Mouse (Mus musculus): ENCODE measurements at regions not wholly inside any gene's neighbourhood (a gene's known extent, or its start where the extent isn't known, plus 50 kb on each side); places are given as distances from the start of the nearest gene placed in this dataset.

DNA sequence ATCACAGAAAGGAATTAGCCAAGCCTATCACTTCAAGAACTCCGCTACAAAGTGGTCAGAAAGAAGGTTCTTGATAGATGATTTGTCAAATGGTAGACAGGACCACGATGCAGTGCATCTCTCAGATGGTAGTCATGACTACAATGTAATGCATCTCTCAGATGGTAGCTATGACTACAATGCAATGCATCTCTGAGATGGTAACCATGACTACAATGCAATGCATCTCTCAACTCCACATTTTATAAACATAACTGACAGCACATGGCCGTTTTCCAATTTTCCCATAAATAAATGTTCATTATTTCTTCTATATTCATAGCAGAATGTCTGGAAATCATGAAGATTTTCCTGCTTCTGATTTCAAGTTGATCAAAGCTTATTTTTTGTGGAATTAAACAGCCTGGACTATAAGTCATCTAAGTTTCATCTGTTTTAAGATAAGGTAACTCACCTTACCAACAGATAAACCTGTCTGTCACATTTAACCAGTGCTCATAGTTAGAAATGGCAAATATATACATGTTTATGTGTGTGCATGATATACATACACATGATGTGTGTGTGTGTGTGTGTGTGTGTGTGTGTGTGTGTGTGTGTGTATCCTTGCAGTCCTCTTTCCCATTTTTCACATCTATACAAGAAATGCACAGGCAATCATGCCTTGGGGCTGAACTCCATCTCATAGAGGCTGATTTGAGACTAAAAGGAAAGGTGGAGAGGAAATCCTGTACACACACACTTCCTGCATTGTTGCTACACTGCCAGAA is 122.4 kb downstream of the Phf3 start:
- Histone ChIP-seq H3K9ac (ENCODE audit: low read length) (no peak overlapping the region), H3K27me3 (ENCODE audit: control insufficient read depth, insufficient read depth, low read length) (no peaks in the 10 kb centered on the region), H3K4me3 (ENCODE audit: low read depth, low read length) (no peak overlapping the region), H3K4me1 (replicated peaks; ENCODE audit: control insufficient read depth, insufficient read depth) (no peaks in the 10 kb centered on the region), H3K27ac (replicated peaks) (no peak overlapping the region), H3K4me2 (replicated peaks; ENCODE audit: low read depth) (no peak overlapping the region), H3K9me3 (ENCODE audit: control insufficient read depth, low read length) (no peaks in the 10 kb centered on the region), H3K36me3 (ENCODE audit: control insufficient read depth, insufficient read depth, low read length) (no peaks in the 10 kb centered on the region)
- 44% methylated on average over 3 of the region's 3 CpGs for WGBS
- TF ChIP-seq CTCF (IDR thresholded peaks at IDR 0.05; ENCODE audit: low read depth) (no peak), EP300 (optimal IDR thresholded peaks at IDR 0.05) (no peak)
- DNase-seq (ENCODE audit: low spot score) (no peak), ATAC-seq (ENCODE audit: low FRiP score, low TSS enrichment) (no peak)

DNA sequence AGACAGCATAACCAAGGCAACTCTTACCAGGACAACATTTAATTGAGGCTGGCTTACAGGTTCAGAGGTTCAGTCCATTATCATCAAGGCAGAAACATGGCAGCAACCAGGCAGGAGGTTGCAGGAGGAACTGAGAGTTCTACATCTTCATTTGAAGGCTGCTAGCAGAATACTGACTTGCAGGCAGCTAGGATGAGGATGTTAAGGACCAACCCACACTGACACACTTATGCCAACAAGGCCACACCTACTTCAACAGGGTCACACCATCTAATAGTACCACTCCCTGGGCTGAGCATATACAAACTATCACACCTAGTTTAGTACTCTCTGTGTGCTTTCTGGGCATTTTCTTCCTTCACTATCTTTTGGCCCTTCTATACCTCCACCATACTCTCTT is 131.8 kb downstream of the Phf3 start:
- ATAC-seq (ENCODE audit: low FRiP score, low TSS enrichment) = no peak
- no peak overlapping the region for H3K4me3 ChIP-seq (ENCODE audit: low read depth, low read length)

DNA sequence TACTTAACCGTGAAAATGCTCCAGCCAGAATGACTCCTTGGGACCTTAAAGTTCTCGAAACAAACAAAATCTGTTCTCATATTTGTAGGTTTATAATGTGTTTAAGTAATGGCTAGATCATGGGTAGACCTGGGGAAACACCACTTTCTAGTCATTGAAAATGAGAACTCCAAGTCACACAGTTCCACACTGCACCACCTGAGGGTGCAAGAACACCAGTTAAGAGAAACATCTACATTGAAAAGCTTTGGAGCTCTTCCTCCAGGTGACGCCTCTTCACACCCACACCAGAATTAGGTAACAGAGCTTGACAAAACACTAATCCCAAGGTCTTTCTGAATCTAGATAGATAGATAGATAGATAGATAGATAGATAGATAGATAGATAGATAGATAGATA is 132.9 kb downstream of the Phf3 start:
- TF ChIP-seq EP300 (optimal IDR thresholded peaks at IDR 0.05) = no peak
- TF ChIP-seq CTCF (IDR thresholded peaks at IDR 0.05; ENCODE audit: low read depth) = peak; percentile 70
- Histone ChIP-seq H3K4me2 (replicated peaks; ENCODE audit: low read depth) (no peak overlapping the region), H3K27ac (replicated peaks) (no peak overlapping the region), H3K27me3 (ENCODE audit: control insufficient read depth, insufficient read depth, low read length) (no peaks in the 10 kb centered on the region), H3K9ac (ENCODE audit: low read length) (no peak overlapping the region), H3K36me3 (ENCODE audit: control insufficient read depth, insufficient read depth, low read length) (no peaks in the 10 kb centered on the region), H3K4me1 (replicated peaks; ENCODE audit: control insufficient read depth, insufficient read depth) (no peaks in the 10 kb centered on the region), H3K4me3 (ENCODE audit: low read depth, low read length) (no peak overlapping the region), H3K9me3 (ENCODE audit: control insufficient read depth, low read length) (no peaks in the 10 kb centered on the region)
- WGBS = 60% methylated on average over 3 of the region's 3 CpGs
- ATAC-seq (ENCODE audit: low FRiP score, low TSS enrichment) (no peak; the same call in 1 of the 2 replicates), DNase-seq (ENCODE audit: low spot score) (no peak)

More for the DNA sequence above, 131.8 kb downstream of the Phf3 start:
- Histone ChIP-seq H3K4me2 (replicated peaks; ENCODE audit: low read depth) (no peak overlapping the region), H3K9me3 (ENCODE audit: control insufficient read depth, low read length) (no peaks in the 10 kb centered on the region), H3K27ac (replicated peaks) (no peak overlapping the region), H3K27me3 (ENCODE audit: control insufficient read depth, insufficient read depth, low read length) (no peaks in the 10 kb centered on the region), H3K9ac (ENCODE audit: low read length) (no peak overlapping the region), H3K4me1 (replicated peaks; ENCODE audit: control insufficient read depth, insufficient read depth) (no peaks in the 10 kb centered on the region), H3K36me3 (ENCODE audit: control insufficient read depth, insufficient read depth, low read length) (no peaks in the 10 kb centered on the region)
- no peak for DNase-seq (ENCODE audit: low spot score)
- TF ChIP-seq CTCF (IDR thresholded peaks at IDR 0.05; ENCODE audit: low read depth) = no peak
- TF ChIP-seq EP300 (optimal IDR thresholded peaks at IDR 0.05) = no peak

DNA sequence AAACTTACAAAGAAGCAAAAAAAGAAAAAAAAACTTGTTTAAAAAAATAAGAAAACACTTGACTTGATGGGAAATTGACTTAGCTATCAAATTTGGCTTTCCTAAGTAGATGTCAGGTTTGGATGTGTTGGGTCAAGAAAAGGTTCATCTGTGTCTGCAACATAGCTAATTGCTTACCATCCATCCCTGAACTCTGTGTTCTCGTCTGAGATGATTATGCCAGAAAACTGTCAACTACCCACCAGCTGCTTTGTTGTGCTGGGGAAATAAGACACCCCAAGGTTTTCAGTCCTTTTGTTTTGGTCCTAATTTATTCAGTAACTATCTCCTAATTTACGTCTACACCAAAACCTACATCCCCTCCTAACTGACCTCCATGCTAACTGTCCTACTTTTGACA is 152.2 kb downstream of the Phf3 start:
- ATAC-seq (ENCODE audit: low FRiP score, low TSS enrichment) (no peak), DNase-seq (ENCODE audit: low spot score) (no peak)
- no peak overlapping the region for H3K4me3 ChIP-seq (ENCODE audit: low read depth, low read length)
- H3K27ac ChIP-seq (replicated peaks) = no peak overlapping the region
- H3K27me3 ChIP-seq (ENCODE audit: control insufficient read depth, insufficient read depth, low read length) = no peaks in the 10 kb centered on the region
- WGBS = 71% methylated on average over 2 of the region's 2 CpGs
- H3K4me2 ChIP-seq (replicated peaks; ENCODE audit: low read depth) = no peak overlapping the region
- H3K9ac ChIP-seq (ENCODE audit: low read length) = no peak overlapping the region
- no peaks in the 10 kb centered on the region for H3K4me1 ChIP-seq (replicated peaks; ENCODE audit: control insufficient read depth, insufficient read depth)
- H3K9me3 ChIP-seq (ENCODE audit: control insufficient read depth, low read length) = no peaks in the 10 kb centered on the region
- H3K36me3 ChIP-seq (ENCODE audit: control insufficient read depth, insufficient read depth, low read length) = no peaks in the 10 kb centered on the region
- TF ChIP-seq EP300 (optimal IDR thresholded peaks at IDR 0.05) = no peak
- no peak for TF ChIP-seq CTCF (IDR thresholded peaks at IDR 0.05; ENCODE audit: low read depth)

DNA sequence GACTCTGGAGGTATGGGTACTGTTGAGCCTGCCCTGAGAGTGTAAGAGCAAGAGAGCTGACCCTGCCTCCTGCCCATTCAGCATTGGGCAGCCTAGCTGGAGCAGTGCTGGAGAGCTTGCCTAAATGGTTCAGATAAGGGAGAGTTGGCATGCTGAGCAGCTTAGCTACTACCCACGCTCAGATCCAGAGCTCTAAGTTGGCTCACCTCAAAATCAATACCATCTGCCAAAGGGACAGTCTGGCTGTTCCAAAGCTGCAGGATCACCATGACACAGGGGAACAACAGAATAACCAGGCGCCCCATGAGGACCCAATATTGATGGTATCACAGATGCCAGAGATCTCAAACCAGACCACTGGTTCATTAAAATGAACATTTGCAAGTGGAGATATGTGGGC is 152.9 kb downstream of the Phf3 start:
- no peak overlapping the region for H3K4me2 ChIP-seq (replicated peaks; ENCODE audit: low read depth)
- no peaks in the 10 kb centered on the region for H3K4me1 ChIP-seq (replicated peaks; ENCODE audit: control insufficient read depth, insufficient read depth)
- no peaks in the 10 kb centered on the region for H3K27me3 ChIP-seq (ENCODE audit: control insufficient read depth, insufficient read depth, low read length)
- ATAC-seq (ENCODE audit: low FRiP score, low TSS enrichment) (no peak), DNase-seq (ENCODE audit: low spot score) (no peak)
- H3K4me3 ChIP-seq (ENCODE audit: low read depth, low read length) = no peak overlapping the region
- no peaks in the 10 kb centered on the region for H3K9me3 ChIP-seq (ENCODE audit: control insufficient read depth, low read length)
- 76% methylated on average over 2 of the region's 2 CpGs for WGBS
- no peaks in the 10 kb centered on the region for H3K36me3 ChIP-seq (ENCODE audit: control insufficient read depth, insufficient read depth, low read length)
- no peak overlapping the region for H3K9ac ChIP-seq (ENCODE audit: low read length)
- H3K27ac ChIP-seq (replicated peaks) = no peak overlapping the region
- no peak for TF ChIP-seq CTCF (IDR thresholded peaks at IDR 0.05; ENCODE audit: low read depth)
- no peak for TF ChIP-seq EP300 (optimal IDR thresholded peaks at IDR 0.05)

DNA sequence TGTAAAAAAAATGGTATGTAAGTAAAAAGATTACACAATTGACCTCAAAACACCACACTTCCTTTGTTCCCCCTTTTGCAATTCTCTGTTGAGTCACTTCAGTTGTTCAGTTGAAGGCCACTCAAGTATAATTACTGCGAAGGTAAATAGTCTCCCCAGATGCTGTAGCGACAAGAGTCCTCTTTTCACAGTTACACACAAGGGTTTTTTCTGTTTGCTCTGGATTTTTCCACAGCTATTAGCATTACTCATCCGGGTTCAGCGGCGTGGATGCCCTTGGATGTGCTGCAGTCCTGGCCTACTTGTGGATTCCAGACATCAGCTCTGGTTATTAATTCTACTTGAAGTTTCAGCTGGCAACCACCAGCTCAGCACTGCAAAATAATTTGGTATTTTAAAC is 155.1 kb downstream of the Phf3 start:
- H3K9ac ChIP-seq (ENCODE audit: low read length) = no peak overlapping the region
- DNase-seq (ENCODE audit: low spot score) = no peak
- no peak overlapping the region; the same call in 1 of the 2 replicates for H3K27ac ChIP-seq (replicated peaks)
- H3K36me3 ChIP-seq (ENCODE audit: control insufficient read depth, insufficient read depth, low read length) = no peaks in the 10 kb centered on the region
- no peak overlapping the region for H3K4me2 ChIP-seq (replicated peaks; ENCODE audit: low read depth)
- ATAC-seq (ENCODE audit: low FRiP score, low TSS enrichment) = no peak
- TF ChIP-seq CTCF (IDR thresholded peaks at IDR 0.05; ENCODE audit: low read depth) (no peak), EP300 (optimal IDR thresholded peaks at IDR 0.05) (no peak)
- H3K27me3 ChIP-seq (ENCODE audit: control insufficient read depth, insufficient read depth, low read length) = no peaks in the 10 kb centered on the region
- no peak overlapping the region for H3K4me3 ChIP-seq (ENCODE audit: low read depth, low read length)
- H3K4me1 ChIP-seq (replicated peaks; ENCODE audit: control insufficient read depth, insufficient read depth) = no peaks in the 10 kb centered on the region
- 28% methylated on average over 5 of the region's 5 CpGs for WGBS
- no peaks in the 10 kb centered on the region for H3K9me3 ChIP-seq (ENCODE audit: control insufficient read depth, low read length)
